Mouse (Mus musculus): ENCODE data around the gene Opcml.

DNA sequence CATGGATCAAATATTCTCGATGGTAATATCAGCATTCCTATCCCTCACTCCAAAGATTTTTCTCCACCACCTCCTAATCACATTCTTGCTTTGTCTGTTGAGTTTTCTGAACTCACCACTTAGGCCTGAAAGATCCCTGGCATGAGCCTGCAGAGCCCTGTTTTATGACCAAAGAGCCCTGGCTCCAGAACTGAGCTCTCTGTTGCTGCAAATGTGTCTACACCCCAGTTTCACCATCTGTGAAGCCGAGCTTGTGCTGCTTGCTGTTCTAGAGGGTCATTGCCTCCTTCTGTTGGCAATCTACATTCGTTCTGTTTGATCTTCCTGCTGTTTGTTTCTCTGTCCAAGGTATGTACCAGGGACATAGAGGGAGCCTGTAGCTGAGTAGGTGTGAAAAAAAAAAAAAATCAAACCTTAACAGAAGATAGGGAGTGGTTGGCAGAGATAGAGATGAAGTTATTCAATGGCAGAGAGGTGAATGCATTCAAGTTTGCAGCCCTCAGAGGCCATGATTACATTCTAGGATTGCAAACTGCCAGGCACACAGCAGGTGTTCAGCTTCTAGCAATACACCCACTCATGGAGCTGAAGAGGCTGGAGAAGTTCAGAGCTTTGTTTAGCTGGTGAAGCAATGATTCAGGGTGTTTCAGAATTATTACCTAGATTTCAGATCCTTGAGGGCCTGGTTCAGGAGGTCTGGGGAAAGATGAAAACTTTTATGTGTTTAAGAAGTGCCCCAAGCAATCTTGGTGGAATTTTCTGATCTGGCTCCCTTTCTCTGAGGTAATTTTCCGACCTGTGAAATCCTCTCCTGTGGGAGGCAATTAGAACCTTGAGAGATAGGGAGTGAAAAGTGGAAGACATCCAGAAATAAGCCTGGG is 133.6 kb downstream of the Opcml start:
- TF ChIP-seq MYOG (IDR thresholded peaks at IDR 0.05; ENCODE audit: control insufficient read depth in 1 of 3, insufficient read depth in 1 of 3, insufficient read length in 2 of 3, low read depth in 2 of 3) (no peak), TCF3 (IDR thresholded peaks at IDR 0.05; ENCODE audit: insufficient read length, low read depth) (no peak), POLR2AphosphoS2 (IDR thresholded peaks at IDR 0.05; ENCODE audit: insufficient read length, low read depth) (no peak), POLR2A (IDR thresholded peaks at IDR 0.05; ENCODE audit: insufficient read length, low read depth) (no peak), MAX (IDR thresholded peaks at IDR 0.05; ENCODE audit: low read depth) (no peak), USF1 (IDR thresholded peaks at IDR 0.05; ENCODE audit: low read depth) (no peak)
